Mouse (Mus musculus) forebrain, embryonic 16.5 days (tissue): Measurements from ENCODE around the gene Ccdc93. TPM values are rescaled to one million over a fixed set of nuclear protein-coding genes. Genes with fewer than 3 reads are reported as not detected.
A peak's percentile ranks its signal among the peaks of the same experiment; 100 is the strongest.

Experiments
- ATAC-seq: fragments of 200-750 bp; cut with Nextera tagmentation; 2 replicates; pipeline ENCODE4 v1.8.0; 2017; ENCODE audit warnings: mild to moderate bottlenecking, moderate library complexity
- H3K27ac ChIP-seq: fragments of 300-500 bp; sonication (generic); 2 replicates; pipeline ENCODE4 v1.5.1; 2014; ENCODE audit warnings: low read length, control low read depth
- H3K27me3 ChIP-seq: fragments of 300-500 bp; sonication (generic); replicated peaks from 2 replicates; pipeline ENCODE4 v1.6.1; 2014; ENCODE audit warnings: low read length; ENCODE audit not compliant: control insufficient read depth, insufficient read depth
- H3K36me3 ChIP-seq: fragments of 300-500 bp; sonication (generic); 2 replicates; pipeline ENCODE4 v1.6.1; 2014; ENCODE audit not compliant: control insufficient read depth, insufficient read depth
- H3K4me1 ChIP-seq: fragments of 300-500 bp; sonication (generic); replicated peaks from 2 replicates; pipeline ENCODE4 v1.6.1; 2014; ENCODE audit warnings: low read length; ENCODE audit not compliant: control insufficient read depth, insufficient read depth
- H3K4me2 ChIP-seq: fragments of 300-500 bp; sonication (generic); 2 replicates; pipeline ENCODE4 v1.6.1; 2014; ENCODE audit warnings: mild to moderate bottlenecking, low read length, control low read depth
- H3K4me3 ChIP-seq: fragments of 300-500 bp; sonication (generic); replicated peaks from 2 replicates; pipeline ENCODE4 v1.5.1; 2014; ENCODE audit warnings: mild to moderate bottlenecking, low read length, control low read depth
- H3K9ac ChIP-seq: fragments of 300-500 bp; sonication (generic); replicated peaks from 2 replicates; pipeline ENCODE4 v1.6.1; 2014; ENCODE audit warnings: low read depth, low read length, control low read depth
- H3K9me3 ChIP-seq: fragments of 300-500 bp; sonication (generic); 2 replicates; pipeline ENCODE4 v1.6.1; 2016; ENCODE audit warnings: low read length; ENCODE audit not compliant: control insufficient read depth
- WGBS: fragments of 180-500 bp; shearing (Covaris S2); extraction: QIAGEN DNeasy Blood & Tissue Kit; methylation state at CpG from one replicate; pipeline ENCODE4 v1.1.7; 2014; 5-methylcytosine and 5-hydroxymethylcytosine counted together
- polyA plus RNA-seq: library from polyadenylated mRNA; unstranded; fragments of >200 nt; fragmentation: Nextera tagmentation; extraction: Ambion mirVana; gene quantifications from 2 replicates; pipeline ENCODE4 v1.2.1, GENCODE M21; 2015

Gene Ccdc93
- polyA plus RNA-seq, 1 experiment from 2014 or later: 14.1 TPM

- H3K4me3 ChIP-seq: no peak overlapping the region
- no peak overlapping the region for H3K4me2 ChIP-seq
- 67% methylated on average over 5 of the region's 5 CpGs for WGBS
- no peak overlapping the region for H3K9ac ChIP-seq
- H3K27me3 ChIP-seq: no peaks in the 10 kb centered on the region
- peaks cover 47% of the 10 kb centered on the region for H3K4me1 ChIP-seq
- no peaks in the 10 kb centered on the region for H3K9me3 ChIP-seq
- H3K27ac ChIP-seq: no peak overlapping the region
- no peak for ATAC-seq
- H3K36me3 ChIP-seq: no peaks in the 10 kb centered on the region
These were observed 36.1 kb upstream of the Ccdc93 start for GRCm38 (mm10) chr1:121394764-121395163.

DNA sequence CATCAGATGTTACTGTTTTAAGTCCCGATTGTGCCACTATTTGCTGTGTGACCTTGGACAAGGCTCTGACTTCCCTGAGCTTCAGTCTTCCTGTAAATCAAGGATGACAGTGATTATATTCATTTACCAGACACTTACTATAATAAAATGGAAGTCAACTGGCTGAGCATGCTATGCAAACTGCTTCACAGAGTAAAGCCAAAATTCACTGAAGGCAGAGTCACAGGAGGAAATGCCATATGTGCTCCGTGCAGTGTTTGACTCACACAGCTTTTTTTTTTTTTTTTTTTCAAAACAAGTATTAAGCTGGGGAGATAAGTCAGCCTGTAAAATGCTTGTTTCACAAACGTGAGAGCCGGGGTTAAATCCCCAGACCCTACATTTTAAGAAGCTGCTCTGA, 34.3 kb upstream of the Ccdc93 start:
- no peaks in the 10 kb centered on the region for H3K36me3 ChIP-seq
- ATAC-seq: peak; percentile 35
- H3K27ac ChIP-seq: no peak overlapping the region
- no peak overlapping the region for H3K9ac ChIP-seq
- no peaks in the 10 kb centered on the region for H3K9me3 ChIP-seq
- WGBS: 58% methylated on average over 4 of the region's 4 CpGs
- H3K4me2 ChIP-seq: no peak overlapping the region
- H3K27me3 ChIP-seq: no peaks in the 10 kb centered on the region
- peaks cover 44% of the 10 kb centered on the region for H3K4me1 ChIP-seq
- H3K4me3 ChIP-seq: no peak overlapping the region

GRCm38 (mm10) chr1:121398231-121398630, 32.6 kb upstream of the Ccdc93 start:
- 81% methylated on average over 4 of the region's 4 CpGs for WGBS
- Histone ChIP-seq H3K27me3 (no peaks in the 10 kb centered on the region), H3K36me3 (no peaks in the 10 kb centered on the region), H3K4me3 (no peak overlapping the region), H3K9ac (no peak overlapping the region), H3K4me1 (peaks cover 44% of the 10 kb centered on the region), H3K9me3 (no peaks in the 10 kb centered on the region), H3K4me2 (no peak overlapping the region), H3K27ac (no peak overlapping the region)
- no peak for ATAC-seq

DNA sequence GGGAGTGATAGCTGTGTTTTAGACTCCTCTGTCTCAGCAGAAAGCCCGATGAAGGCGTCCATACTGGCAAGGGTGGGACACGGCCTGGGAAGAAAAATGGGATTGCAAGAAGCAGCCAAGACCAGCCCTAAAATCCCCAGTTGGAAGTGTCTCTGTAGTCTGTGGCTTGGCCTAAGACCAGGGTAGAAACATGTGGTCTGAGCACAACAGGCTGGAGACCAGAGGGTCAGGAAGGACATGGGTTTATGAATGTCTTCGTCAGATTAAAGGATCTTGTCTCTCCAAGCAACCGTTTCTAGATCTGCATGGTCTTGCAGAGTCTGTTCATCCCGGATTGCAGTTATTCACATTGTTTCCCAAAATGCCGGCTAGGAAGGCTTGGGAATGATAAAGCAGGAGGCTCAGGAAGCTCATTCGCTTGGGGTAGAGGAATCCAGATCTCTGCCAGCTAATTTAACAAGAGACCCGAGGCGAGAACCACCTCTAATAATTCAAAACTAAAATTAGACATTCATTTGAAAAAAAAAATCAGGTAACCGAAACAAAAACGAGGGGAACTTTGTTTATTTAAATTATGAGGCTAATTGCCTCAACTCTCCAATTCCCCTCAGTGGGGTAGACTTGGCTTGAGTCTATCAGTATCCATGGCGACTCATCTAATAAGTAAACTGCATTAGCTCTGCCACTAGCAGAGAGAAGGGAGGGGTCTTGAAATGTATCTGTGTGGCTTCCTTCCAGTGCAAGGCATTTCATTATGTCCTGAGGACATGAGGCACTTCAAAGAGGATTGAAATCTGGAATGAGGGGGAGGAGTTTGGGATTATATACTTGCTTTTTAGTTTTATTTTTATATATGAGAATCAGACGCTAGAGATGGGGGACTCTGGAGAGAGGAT, 31.6 kb upstream of the Ccdc93 start:
- 39% methylated on average over 14 of the region's 14 CpGs for WGBS
- H3K27ac ChIP-seq: peak overlapping the region; percentile 69

DNA sequence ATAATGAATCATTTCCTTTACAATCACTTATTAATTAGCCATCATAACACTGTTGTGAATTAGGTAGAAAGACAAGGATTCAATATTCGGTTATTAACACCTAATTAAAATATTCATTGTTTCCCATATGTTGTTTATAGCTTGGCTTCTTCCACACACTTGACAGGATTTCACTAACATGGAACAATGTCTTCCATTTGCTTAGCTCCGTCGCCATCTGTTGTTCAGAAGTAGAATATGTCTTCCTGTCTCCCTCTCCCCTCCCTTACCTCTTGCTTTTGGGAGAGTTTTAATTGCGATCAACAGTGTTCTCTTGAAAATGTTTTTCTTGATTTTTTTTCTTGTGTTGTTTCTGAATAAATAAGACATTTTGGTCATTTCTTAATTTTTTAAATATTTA, 30.6 kb upstream of the Ccdc93 start:
- peaks cover 35% of the 10 kb centered on the region for H3K4me1 ChIP-seq
- no peak overlapping the region for H3K4me3 ChIP-seq
- 15% methylated on average over 4 of the region's 4 CpGs for WGBS
- no peaks in the 10 kb centered on the region for H3K27me3 ChIP-seq
- no peak overlapping the region for H3K4me2 ChIP-seq
- no peak overlapping the region for H3K27ac ChIP-seq
- H3K9ac ChIP-seq: no peak overlapping the region
- no peaks in the 10 kb centered on the region for H3K36me3 ChIP-seq
- peak; percentile 79 for ATAC-seq
- no peaks in the 10 kb centered on the region for H3K9me3 ChIP-seq

More for the DNA sequence above, 31.6 kb upstream of the Ccdc93 start:
- H3K27me3 ChIP-seq: no peaks in the 10 kb centered on the region
- H3K9ac ChIP-seq: no peak overlapping the region
- no peaks in the 10 kb centered on the region for H3K36me3 ChIP-seq
- H3K4me2 ChIP-seq: peak overlapping the region; percentile 28; the same call in 1 of the 2 replicates
- no peaks in the 10 kb centered on the region for H3K9me3 ChIP-seq
- peaks cover 44% of the 10 kb centered on the region for H3K4me1 ChIP-seq
- ATAC-seq: peak; percentile 68
- no peak overlapping the region for H3K4me3 ChIP-seq

DNA sequence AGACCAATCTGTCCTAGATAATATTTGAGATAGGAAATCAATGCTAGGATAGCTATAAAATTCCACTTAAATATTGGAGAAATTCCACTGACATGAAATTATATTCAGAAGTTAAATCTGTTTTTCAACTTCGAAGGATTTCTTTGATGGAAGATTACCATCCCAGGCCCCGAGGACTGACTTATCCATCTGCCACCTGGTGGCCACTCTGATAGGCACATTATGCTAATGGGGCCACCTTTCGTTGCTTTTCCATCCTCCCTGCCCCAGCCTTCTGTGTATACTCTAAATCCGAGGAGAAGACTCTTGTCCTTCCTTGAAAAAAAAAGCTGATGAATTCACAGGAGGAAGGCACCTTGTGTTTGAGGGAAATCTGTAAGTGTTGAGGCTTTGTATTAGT, 11.8 kb upstream of the Ccdc93 start:
- ATAC-seq: no peak
- Histone ChIP-seq H3K27me3 (no peaks in the 10 kb centered on the region), H3K4me2 (no peak overlapping the region), H3K4me1 (no peaks in the 10 kb centered on the region), H3K9ac (no peak overlapping the region), H3K4me3 (no peak overlapping the region), H3K36me3 (no peaks in the 10 kb centered on the region), H3K9me3 (no peaks in the 10 kb centered on the region), H3K27ac (no peak overlapping the region)
- WGBS: 34% methylated on average over 4 of the region's 4 CpGs

DNA sequence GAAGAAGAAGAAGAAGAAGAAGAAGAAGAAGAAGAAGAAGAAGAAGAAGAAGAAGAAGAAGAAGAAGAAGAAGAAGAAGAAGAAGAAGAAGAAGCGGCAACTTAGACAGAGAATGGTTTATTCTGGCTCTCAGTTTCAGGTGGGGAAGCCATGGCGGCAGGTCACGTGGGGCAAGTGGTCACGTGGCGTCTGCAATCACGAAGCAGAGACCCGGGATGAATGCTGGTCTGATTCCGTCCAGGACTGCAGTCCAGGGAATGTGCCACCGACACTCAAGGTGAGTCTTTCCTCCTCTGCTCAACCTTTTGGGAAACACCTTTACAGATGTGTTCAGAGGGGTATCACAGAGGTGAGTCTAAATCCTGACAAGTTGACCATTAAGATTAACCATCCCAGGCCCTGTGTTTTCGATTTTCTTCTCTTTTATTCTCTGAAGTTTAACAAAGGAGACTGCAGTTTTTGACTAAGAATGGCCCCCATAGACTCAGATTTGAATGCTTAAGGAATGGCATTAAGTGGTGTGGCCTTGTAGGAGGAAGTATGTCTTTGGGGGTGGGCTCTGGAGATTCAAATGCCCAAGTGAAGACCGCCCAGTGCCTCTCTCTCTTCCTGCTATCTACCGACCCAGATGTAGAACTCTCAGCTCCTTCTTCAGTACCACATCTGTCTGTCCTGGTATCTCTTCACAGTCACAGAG, 11.1 kb upstream of the Ccdc93 start:
- H3K9ac ChIP-seq: no peak overlapping the region
- no peak overlapping the region for H3K27ac ChIP-seq
- no peaks in the 10 kb centered on the region for H3K27me3 ChIP-seq
- H3K4me3 ChIP-seq: no peak overlapping the region
- H3K36me3 ChIP-seq: no peaks in the 10 kb centered on the region
- no peaks in the 10 kb centered on the region for H3K4me1 ChIP-seq
- 85% methylated on average over 12 of the region's 12 CpGs for WGBS
- no peak overlapping the region for H3K4me2 ChIP-seq
- H3K9me3 ChIP-seq: no peaks in the 10 kb centered on the region
- no peak for ATAC-seq

DNA sequence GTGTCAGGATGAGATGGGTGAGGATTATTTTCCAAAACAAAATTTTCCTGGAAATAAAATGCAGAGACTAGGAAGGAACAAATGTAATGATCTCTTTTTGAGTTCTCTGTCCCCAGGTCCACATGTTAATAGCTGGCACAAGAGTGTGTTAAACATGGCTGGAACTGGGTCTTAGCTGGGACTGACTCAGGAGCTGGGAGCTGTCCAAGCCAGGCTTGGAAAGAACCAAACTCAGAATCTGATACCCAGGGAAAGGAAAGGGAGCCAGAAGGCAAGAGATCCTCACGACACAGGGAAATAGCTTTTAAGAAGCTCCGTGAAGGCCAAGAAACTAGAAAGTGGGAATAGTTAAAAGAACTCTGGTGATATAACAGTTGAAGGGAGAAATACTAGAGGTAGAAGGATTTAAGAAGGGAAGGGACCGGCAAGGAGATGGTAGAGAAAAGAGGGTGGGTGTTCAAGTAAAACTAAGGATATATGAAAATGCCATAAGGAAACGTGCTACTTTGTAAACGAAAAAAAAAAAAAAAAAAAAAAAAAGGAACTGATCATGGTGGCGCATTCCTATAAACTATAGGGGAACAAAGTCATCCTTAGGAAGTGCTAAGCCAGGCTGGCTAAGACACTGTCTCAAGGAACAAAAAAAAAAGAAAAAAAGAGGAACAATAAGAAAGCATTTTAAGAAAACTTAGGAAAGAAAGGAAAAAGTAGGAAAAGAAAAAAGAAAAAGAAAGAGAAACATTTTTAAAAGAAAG, 489 bp upstream of the Ccdc93 start:
- Histone ChIP-seq H3K9ac (no peak overlapping the region), H3K36me3 (no peaks in the 10 kb centered on the region), H3K27me3 (no peaks in the 10 kb centered on the region), H3K4me1 (peaks cover 17% of the 10 kb centered on the region), H3K4me2 (peak overlapping the region; percentile 34), H3K4me3 (peak overlapping the region; percentile 93), H3K9me3 (no peaks in the 10 kb centered on the region), H3K27ac (no peak overlapping the region)
- 19% methylated on average over 6 of the region's 6 CpGs for WGBS
- ATAC-seq: peak; percentile 34

GRCm38 (mm10) chr1:121435981-121436380, 5.1 kb downstream of the Ccdc93 start:
- WGBS: 94% methylated on average over 7 of the region's 7 CpGs
- H3K36me3 ChIP-seq: peaks cover 2% of the 10 kb centered on the region; the same call in 1 of the 2 replicates
- H3K4me2 ChIP-seq: no peak overlapping the region
- H3K9ac ChIP-seq: no peak overlapping the region
- H3K9me3 ChIP-seq: no peaks in the 10 kb centered on the region
- no peak overlapping the region for H3K27ac ChIP-seq
- peaks cover 17% of the 10 kb centered on the region for H3K4me1 ChIP-seq
- H3K4me3 ChIP-seq: no peak overlapping the region
- no peak for ATAC-seq
- H3K27me3 ChIP-seq: no peaks in the 10 kb centered on the region
